Mouse (Mus musculus): ENCODE results near the gene Arpc5l. TPM values are rescaled to one million over a fixed set of nuclear protein-coding genes. Genes with fewer than 3 reads are reported as not detected.

The Arpc5l gene
- polyA plus RNA-seq (2012; rRNA removed) (14.9 and 29.8 TPM in 2 replicates), polyA plus RNA-seq (2014; fragmentation: Nextera tagmentation; extraction: Ambion mirVana) (54.1 and 55.5 TPM in 2 replicates)

DNA sequence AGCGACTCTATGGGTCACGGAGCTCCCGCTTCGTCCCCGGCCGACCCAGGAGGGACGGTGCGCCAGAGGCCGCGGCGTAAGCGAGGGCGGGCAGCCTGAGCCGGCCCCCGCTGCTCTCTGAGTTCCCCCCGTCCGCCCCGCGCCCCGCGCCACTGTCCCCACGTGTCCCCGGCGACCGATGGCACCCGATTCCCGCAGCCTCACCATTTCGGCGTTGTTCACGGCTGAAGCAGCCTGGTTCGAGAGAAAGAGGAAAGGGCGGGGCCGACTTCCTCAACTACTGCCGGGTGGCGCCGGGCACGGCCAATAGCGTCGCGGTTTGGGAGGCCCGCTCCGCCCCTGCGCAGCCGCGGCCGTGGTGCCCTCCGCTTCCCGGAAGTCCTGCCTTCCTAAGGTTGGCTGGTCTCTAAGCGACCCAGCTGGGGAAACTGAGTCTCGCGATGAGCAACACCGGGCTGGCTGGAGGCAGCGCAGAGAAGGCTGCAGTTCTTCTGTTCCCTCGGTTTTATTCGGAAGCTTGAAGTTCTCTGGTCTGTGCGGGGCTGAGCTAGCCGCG lies at the start of gene Arpc5l:
Arpc5l (plus strand) TSS at position 469 of the 556 bp plus-strand sequence.
- DNase-seq (ENCODE audit: low read depth in 3 of 3, low spot score in 3 of 3) (peak; percentile 84 to 85 (median 85)), ATAC-seq (ENCODE audit: insufficient read depth) (peak; percentile 81)
- H3K4me1 ChIP-seq (replicated peaks; ENCODE audit: control insufficient read depth in 2 of 2, insufficient read depth in 2 of 2, low read length in 1 of 2): peaks cover 32 to 48% of the 10 kb centered on the region in 2 experiments
- H3K9ac ChIP-seq (replicated peaks): peak within 1 kb of the TSS; percentile 87
- peaks cover 35% of the 10 kb centered on the region for H3K36me3 ChIP-seq (replicated peaks; ENCODE audit: control insufficient read depth, insufficient read depth, low read depth)
- WGBS (ENCODE audit: insufficient replicate concordance): 1% methylated on average over 58 of the region's 58 CpGs
- peak within 1 kb of the TSS; percentile 91 to 95 for H3K4me3 ChIP-seq (ENCODE audit: insufficient read depth in 1 of 2, low read depth in 2 of 2, low read length in 2 of 2)
- no peaks in the 10 kb centered on the region for H3K9me3 ChIP-seq (ENCODE audit: control insufficient read depth, low read length)
- TF ChIP-seq EP300 (IDR thresholded peaks at IDR 0.05; ENCODE audit: low read depth) (no peak), CTCF (IDR thresholded peaks at IDR 0.05; ENCODE audit: low read depth) (no peak)
- peak within 1 kb of the TSS; percentile 98 for H3K4me2 ChIP-seq (ENCODE audit: low read depth)
- peak within 1 kb of the TSS; percentile 78 for H3K27ac ChIP-seq
- no peaks in the 10 kb centered on the region for H3K27me3 ChIP-seq (ENCODE audit: control insufficient read depth, insufficient read depth, low read length)

DNA sequence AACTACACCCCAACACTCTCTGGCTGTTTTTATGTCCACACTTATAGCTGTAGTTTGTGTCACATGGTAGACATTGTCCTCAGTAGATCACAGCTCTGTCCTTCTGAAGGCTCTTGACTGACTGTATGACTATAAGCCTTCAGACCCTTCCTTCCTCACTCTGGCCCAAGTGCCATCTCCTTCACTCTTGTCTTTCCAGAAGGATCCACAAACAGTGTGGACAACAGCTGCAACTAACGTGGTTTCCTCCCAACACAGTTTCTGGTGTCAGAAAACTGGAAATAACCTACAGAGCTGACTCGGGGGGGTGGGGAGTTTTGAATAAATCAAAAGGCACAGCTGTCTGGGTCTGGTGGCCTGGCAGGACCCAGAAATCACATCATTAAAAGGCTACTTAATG lies 49.1 kb upstream of the Arpc5l start:
- WGBS (ENCODE audit: insufficient replicate concordance): 40% methylated on average over 2 of the region's 2 CpGs
- ATAC-seq (ENCODE audit: insufficient read depth) (no peak), DNase-seq (ENCODE audit: low read depth in 3 of 3, low spot score in 3 of 3) (no peak)
- Histone ChIP-seq H3K9me3 (ENCODE audit: control insufficient read depth, low read length) (no peaks in the 10 kb centered on the region), H3K4me1 (replicated peaks; ENCODE audit: control insufficient read depth in 2 of 2, insufficient read depth in 2 of 2, low read length in 1 of 2) (peaks cover 4% of the 10 kb centered on the region in 2 experiments; a peak in 2 of 4 replicates), H3K27me3 (ENCODE audit: control insufficient read depth, insufficient read depth, low read length) (no peaks in the 10 kb centered on the region), H3K4me2 (ENCODE audit: low read depth) (no peak overlapping the region), H3K4me3 (ENCODE audit: insufficient read depth in 1 of 2, low read depth in 2 of 2, low read length in 2 of 2) (no peak overlapping the region), H3K9ac (replicated peaks) (no peak overlapping the region), H3K27ac (no peak overlapping the region), H3K36me3 (replicated peaks; ENCODE audit: control insufficient read depth, insufficient read depth, low read depth) (no peaks in the 10 kb centered on the region)
- TF ChIP-seq EP300 (IDR thresholded peaks at IDR 0.05; ENCODE audit: low read depth) (no peak), CTCF (IDR thresholded peaks at IDR 0.05; ENCODE audit: low read depth) (no peak)

DNA sequence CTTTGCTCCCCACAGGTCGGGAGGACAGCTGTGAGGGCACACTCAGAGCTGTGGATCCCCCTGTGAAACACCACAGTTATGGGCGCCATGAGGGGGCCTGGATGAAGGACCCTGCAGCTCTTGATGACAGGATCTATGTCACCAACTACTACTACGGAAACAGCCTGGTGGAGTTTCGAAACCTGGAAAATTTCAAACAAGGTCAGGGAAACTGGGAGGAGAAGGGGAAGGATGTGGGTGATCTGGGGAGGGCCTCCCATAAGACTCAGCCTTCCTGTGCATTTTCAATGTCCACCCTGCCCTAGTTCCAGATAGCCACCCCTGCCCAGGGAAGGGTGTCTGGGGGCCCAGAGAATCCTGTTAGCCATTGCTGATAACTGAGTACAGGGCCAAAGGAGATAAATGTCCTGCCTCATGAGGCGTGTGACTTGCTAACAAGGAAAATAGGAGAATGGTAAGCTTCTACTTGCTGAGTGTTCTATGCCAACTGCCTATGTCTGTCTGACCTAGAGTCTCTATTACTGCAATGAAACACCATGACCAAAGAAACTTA lies 47.4 kb upstream of the Arpc5l start:
- Histone ChIP-seq H3K9me3 (ENCODE audit: control insufficient read depth, low read length) (no peaks in the 10 kb centered on the region), H3K9ac (replicated peaks) (no peak overlapping the region), H3K4me3 (ENCODE audit: insufficient read depth in 1 of 2, low read depth in 2 of 2, low read length in 2 of 2) (no peak overlapping the region), H3K4me2 (ENCODE audit: low read depth) (no peak overlapping the region), H3K4me1 (replicated peaks; ENCODE audit: control insufficient read depth in 2 of 2, insufficient read depth in 2 of 2, low read length in 1 of 2) (peaks cover 4% of the 10 kb centered on the region in 2 experiments; a peak in 2 of 4 replicates), H3K27me3 (ENCODE audit: control insufficient read depth, insufficient read depth, low read length) (no peaks in the 10 kb centered on the region), H3K36me3 (replicated peaks; ENCODE audit: control insufficient read depth, insufficient read depth, low read depth) (no peaks in the 10 kb centered on the region), H3K27ac (no peak overlapping the region)
- DNase-seq (ENCODE audit: low read depth in 3 of 3, low spot score in 3 of 3): no peak
- TF ChIP-seq EP300 (IDR thresholded peaks at IDR 0.05; ENCODE audit: low read depth) (no peak), CTCF (IDR thresholded peaks at IDR 0.05; ENCODE audit: low read depth) (no peak)
- ATAC-seq (ENCODE audit: insufficient read depth): peak; percentile 37; the same call in 1 of the 2 replicates
- 59% methylated on average over 5 of the region's 5 CpGs for WGBS (ENCODE audit: insufficient replicate concordance)

DNA sequence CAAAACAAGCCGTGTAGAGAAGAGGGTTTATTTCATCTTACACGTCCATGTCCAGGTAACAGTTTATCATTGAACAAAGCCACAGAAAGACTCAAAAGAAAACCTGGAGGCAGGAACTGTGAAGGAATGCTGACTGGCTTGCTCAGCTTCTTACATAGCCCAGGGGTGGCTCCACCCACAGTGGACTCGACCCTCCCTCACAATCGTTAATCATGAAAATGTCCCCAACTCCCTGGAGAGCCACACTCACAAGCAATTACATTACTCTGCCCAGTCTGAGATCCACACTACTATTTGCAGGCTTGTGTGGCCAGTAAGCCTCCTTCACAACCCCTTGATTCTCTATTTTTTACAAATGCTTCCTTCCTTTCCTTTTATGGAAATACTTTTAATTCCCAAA lies 41.0 kb upstream of the Arpc5l start:
- WGBS (ENCODE audit: insufficient replicate concordance): 38% methylated on average over 4 of the region's 4 CpGs
- Histone ChIP-seq H3K4me1 (replicated peaks; ENCODE audit: control insufficient read depth in 2 of 2, insufficient read depth in 2 of 2, low read length in 1 of 2) (peaks cover 4% of the 10 kb centered on the region in 2 experiments; a peak in 3 of 4 replicates), H3K9me3 (ENCODE audit: control insufficient read depth, low read length) (no peaks in the 10 kb centered on the region), H3K4me3 (ENCODE audit: insufficient read depth in 1 of 2, low read depth in 2 of 2, low read length in 2 of 2) (no peak overlapping the region), H3K36me3 (replicated peaks; ENCODE audit: control insufficient read depth, insufficient read depth, low read depth) (no peaks in the 10 kb centered on the region), H3K4me2 (ENCODE audit: low read depth) (no peak overlapping the region), H3K27ac (no peak overlapping the region), H3K9ac (replicated peaks) (no peak overlapping the region; the same call in 1 of the 2 replicates), H3K27me3 (ENCODE audit: control insufficient read depth, insufficient read depth, low read length) (no peaks in the 10 kb centered on the region)
- TF ChIP-seq CTCF (IDR thresholded peaks at IDR 0.05; ENCODE audit: low read depth) (no peak), EP300 (IDR thresholded peaks at IDR 0.05; ENCODE audit: low read depth) (no peak)
- ATAC-seq (ENCODE audit: insufficient read depth): no peak
- DNase-seq (ENCODE audit: low read depth in 3 of 3, low spot score in 3 of 3): no peak

DNA sequence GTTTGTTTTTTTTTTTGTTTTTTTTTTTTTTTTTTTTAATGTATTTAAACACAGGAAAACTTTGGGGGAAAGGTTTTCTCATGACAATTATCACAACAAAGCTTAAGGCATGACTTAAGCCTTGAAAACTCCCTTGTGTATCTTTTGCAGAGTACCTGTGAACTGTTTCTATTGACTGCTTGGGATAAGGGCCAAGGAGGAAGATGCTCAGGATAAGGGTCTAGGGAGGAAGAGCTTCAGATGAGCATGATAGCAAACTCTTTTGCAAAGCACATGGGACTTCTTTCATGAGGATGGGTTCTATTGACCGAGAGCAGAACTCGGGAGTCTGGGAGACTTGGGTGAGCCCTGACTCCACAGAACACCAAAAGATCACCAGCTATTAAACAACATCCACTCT lies 35.5 kb upstream of the Arpc5l start:
- peak overlapping the region; percentile 57 for H3K4me2 ChIP-seq (ENCODE audit: low read depth)
- H3K9me3 ChIP-seq (ENCODE audit: control insufficient read depth, low read length): no peaks in the 10 kb centered on the region
- no peaks in the 10 kb centered on the region for H3K27me3 ChIP-seq (ENCODE audit: control insufficient read depth, insufficient read depth, low read length)
- TF ChIP-seq EP300 (IDR thresholded peaks at IDR 0.05; ENCODE audit: low read depth) (no peak), CTCF (IDR thresholded peaks at IDR 0.05; ENCODE audit: low read depth) (no peak)
- peak overlapping the region; percentile 86 for H3K27ac ChIP-seq
- no peak overlapping the region for H3K4me3 ChIP-seq (ENCODE audit: insufficient read depth in 1 of 2, low read depth in 2 of 2, low read length in 2 of 2)
- H3K36me3 ChIP-seq (replicated peaks; ENCODE audit: control insufficient read depth, insufficient read depth, low read depth): no peaks in the 10 kb centered on the region
- ATAC-seq (ENCODE audit: insufficient read depth) (peak; percentile 64), DNase-seq (ENCODE audit: low read depth in 3 of 3, low spot score in 3 of 3) (peak in 1 of 3 experiments; percentile 10)
- no peak overlapping the region for H3K9ac ChIP-seq (replicated peaks)
- WGBS (ENCODE audit: insufficient replicate concordance): 34% methylated on average over 2 of the region's 2 CpGs
- H3K4me1 ChIP-seq (replicated peaks; ENCODE audit: control insufficient read depth in 2 of 2, insufficient read depth in 2 of 2, low read length in 1 of 2): peaks cover 23 to 28% of the 10 kb centered on the region in 2 experiments
